Mouse (Mus musculus) frontal cortex, adult 2 months (tissue): ENCODE data around the gene Fcgbp. TPM values are rescaled to one million over a fixed set of nuclear protein-coding genes. Genes with fewer than 3 reads are reported as not detected.
"Not testable (repeated sequence)": the region's sequence is repeated elsewhere in the genome, so short reads cannot be mapped to it uniquely, and the experiment has no call there.

ENCODE experiments used
- DNase-seq, 2 experiments: peaks; one replicate each; pipeline ENCODE4 v3.0.0; 2022; ENCODE audit warnings: low spot score in 1 of 2; ENCODE audit errors: extremely low spot score in 1 of 2
- polyA plus RNA-seq: library from polyadenylated mRNA; depleted of rRNA; stranded (reverse); fragments of >200 nt; gene quantifications from 2 replicates; pipeline ENCODE4 v1.2.3, GENCODE M21; 2012; rRNA removed

Gene Fcgbp
- polyA plus RNA-seq, result 0.25 and 0.32 TPM in 2 replicates

DNA sequence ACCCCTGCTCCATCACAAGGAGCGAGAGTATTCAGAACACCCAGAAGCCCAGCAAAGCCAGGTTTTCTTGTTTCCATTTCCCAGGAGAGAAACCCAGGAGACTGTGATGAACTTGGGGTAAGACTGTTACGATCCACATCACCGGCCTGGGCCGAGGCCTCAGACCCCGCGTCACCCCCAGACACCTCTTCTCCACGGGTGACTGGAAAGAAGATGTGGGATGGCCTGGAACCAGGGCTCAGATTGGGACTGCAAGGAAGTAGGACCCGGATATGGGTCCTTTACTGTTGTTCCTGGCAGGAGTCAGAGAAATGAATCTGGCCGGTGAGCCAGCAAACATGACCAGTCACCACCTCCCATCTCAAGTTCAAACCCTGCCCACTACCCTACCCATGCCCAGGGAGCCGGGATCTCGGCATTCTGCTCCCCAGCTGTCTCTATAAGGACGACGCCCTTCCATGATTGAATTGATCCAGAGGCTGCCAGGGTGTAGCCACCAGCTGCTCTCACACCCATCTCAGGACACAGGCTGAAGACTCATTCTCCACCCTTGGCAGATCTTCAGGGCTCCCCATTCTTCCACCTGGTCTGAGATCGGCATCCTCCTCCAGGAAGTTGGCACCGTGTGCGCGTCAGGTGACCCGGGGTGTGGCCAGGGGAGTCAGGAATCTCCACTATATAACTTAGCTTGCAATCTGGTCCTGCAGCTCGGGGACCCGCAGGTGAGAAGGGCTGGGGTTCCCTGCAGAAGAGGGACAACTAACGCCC, at the start of gene Fcgbp:
Gene Fcgbp, plus strand, starts transcription at position 706 of the 768 bp plus-strand sequence.
- no peak for DNase-seq

DNA sequence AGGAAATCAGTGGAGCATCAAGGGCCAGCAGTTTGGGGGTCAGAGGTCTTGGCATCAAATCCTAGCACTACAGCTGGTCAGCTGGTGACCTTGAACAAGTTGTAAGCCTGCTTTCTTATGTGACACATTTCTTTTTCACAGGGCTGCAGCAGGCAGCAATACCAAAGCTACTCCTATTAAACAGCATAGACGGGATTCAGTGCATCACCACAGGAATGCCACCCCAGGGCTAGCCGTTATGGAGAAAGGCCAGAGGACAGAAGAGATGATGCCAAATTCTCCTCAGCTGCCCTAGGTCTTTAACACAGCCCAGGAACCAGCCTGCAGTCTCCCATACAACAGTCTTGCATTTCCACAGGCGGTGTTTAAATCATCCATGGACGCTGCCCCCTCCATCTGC, 26.5 kb upstream of the Fcgbp start:
- no peak for DNase-seq

DNA sequence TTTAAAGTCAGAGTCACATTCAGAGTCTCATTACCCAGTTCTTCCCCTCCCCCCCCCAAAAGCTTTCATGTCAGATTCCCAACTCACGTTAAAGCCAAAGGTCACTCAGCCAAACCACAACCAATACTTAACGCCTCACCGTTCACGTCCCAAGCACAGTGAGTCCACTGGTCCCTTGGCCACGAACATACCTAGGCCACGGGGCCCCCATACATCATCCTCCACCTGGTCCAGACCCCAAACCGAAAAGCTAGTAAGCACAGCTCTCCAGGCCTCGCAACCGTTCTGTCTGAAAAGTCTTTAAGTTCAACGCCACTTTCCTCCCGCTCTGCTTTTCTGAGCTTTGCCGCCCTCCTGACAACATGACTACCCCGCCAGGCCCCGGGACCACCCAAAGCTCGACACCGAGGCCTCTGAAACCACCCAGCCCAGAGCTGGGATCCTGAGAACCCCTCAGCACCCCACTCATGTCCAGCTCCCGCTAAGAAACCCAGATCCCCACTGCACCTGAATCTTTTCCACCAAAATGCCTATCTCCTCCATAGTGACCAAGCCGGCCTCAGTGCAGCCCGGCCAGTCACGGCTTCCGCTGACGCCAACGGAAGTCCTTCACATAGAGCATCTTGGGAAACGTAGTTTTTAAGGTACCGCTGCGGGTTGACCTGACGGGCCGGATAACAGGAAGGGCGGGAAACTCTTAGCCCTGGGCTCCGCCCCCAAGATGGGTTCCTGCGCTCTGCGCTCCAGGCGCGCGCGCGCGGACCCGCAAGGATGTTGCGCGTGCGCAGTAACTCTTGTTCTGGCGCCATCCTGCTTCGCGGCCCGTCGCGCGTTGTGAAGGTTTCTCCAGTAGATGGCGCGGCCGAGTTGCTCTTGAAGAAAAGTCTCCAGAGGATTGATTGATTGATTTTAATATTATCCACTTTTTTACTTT, 21.3 kb upstream of the Fcgbp start, which contains the start of gene Psmc4:
Gene Psmc4, minus strand, starts transcription at position 626 of the 934 bp plus-strand sequence.
- DNase-seq, result peak; percentile 97 to 99

DNA sequence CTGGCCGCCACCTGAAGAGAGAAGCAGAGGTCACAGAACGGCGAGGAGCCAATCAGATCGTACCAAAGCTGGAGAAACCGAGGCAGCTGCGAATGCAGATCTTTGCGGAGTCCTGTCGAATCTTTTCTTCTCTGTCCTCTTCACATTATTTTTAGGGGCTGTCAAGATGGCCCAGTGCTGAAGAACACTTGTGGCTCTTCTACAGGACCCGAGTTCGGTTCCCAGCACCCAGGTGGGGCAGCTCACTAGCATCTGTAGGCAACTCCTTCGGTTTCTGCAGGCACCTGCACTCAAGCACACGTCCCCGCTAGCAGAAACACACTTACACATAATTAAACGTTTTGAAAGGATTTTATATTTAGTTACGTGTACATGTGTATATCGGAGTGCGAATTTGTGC, 20.5 kb upstream of the Fcgbp start:
- DNase-seq, result no peak

DNA sequence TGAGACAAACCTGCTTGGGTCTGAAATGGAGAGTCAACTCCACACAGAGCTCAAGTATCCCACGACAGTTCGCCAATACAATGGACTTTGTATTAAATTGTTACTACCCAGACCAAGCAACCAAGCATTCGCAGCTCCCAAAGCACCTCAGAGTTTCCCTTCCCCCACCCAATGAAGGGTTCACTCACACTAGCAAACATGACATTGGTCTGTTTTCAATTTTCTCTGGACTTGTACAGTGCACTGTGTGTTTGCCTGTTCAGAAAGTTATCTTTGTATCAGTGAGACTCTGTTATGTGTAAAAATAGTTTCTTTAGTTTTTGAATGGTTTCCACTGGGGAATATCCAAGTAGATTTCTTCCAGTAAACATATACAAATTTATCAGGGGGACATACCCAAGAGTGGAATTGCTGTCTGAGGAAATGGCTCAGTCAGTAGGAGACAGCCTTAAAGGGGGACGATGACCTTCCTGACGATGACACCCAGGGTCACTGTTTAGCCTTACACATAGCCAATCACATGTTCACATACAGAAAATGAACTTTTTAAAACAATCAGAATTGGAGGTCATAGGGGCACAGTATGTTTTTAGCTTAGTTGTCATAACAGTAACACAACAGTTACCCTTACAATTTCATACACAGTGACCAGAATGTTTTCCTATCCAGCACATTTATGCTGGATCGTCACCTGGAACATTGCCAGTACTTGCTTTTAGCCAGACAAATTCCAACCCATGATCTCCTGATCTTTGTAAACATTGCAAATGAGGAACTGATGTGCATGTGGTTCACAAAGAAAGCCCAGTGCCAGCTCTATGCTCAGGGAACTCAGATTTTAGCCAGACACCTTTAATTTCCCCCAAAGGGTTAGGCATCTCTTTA, 17.7 kb upstream of the Fcgbp start:
- no peak for DNase-seq

DNA sequence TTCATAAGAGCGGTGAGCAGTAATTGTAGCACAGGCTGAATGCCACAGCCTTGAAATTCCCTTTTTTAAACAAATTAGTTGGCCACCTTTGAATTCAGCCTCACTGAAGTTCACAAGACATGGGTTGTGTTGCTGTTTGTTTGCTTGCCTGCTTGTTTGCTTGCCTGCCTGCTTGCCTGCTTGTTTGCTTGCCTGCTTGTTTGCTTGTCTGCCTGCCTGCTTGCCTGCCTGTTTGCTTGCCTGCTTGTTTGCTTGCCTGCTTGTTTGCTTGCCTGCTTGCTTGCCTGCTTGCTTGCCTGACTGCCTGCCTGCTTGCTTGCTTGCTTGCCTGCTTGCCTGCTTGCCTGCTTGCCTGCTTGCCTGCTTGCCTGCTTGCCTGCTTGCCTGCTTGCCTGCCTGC, 11.1 kb upstream of the Fcgbp start:
- no peak for DNase-seq

DNA sequence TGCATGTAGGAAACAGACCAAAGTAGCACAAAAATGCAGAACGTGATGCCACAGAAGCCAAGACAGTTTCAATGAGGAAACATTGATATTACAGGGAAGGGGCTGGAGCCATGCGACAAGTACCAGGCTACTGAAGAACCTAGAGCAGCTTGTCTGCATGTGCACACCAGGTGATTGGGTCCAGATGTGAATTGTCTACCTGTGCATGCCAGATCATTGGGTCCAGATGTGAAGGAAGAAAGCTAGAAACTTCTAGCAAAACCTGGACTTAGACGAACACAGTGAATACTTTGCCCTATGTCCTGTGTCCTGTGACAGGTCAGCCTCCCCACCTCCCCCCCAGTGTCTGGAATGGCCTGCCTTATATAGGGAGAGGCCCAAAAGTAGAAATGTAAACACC, 2.4 kb upstream of the Fcgbp start:
- no peak for DNase-seq

DNA sequence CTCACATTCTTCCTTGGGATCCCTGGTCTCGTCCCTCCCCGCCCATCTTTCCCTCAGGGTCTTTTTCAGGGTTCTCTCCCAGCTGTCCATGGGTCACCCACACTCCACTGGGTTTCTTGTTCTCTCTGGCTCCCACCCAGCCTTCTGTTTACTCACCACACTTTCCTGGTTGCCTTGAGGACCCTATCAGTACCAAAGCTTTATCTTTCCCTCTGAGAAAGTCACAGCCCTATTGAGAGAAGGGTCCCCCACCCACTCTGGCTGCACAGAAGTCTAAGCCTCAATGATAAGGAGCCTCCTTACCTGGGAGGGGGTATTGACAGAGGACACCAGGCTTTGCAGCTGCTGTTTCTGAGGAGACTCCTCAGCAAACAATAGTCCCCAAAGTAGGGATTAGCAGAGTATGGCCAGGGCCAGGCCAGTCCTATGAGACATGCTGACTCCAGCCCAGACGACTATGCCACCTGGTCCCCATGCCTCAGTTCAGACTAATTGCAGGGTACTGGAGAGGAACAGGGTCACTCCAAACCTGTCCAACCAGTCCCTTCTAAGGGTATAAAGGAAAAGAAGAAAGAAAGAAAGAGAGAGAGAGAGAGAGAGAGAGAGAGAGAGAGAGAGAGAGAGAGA, 1.4 kb upstream of the Fcgbp start:
- DNase-seq, result no peak

DNA sequence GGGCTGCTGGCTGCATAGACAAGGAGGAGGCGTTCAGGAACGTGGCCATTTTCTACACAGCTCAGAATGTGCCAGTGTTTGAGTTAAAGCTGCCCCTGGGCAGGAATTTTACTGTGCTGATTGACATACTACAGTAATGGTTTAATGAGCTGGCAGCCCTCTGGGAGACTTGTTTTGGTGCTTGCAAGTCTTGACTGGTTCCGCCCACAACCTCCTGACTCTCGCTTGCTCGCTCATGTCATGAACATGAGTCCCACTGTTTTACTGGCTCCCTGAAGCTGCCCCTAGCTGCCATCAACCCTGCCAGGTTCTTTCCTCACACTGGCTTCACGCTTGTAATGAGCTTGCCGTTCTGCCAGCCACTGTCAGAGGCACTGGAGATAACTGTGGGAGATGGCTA, 13.2 kb downstream of the Fcgbp start:
- peak; percentile 14 to 50 for DNase-seq

DNA sequence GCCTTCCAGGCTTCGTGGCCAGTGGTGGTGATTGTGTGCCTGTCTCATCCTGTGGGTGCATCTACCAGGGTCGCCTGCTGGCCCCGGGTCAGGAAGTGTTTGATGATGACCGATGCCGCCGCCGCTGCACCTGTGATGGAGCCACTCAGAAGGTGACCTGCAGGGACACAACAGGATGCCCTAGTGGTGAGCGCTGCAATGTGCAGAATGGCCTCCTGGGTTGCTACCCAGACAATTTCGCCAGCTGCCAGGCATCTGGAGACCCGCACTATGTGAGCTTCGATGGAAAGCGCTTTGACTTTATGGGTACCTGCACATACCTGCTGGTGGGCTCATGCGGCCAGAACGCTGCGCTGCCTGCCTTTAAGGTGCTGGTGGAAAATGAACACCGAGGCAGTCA, 15.2 kb downstream of the Fcgbp start:
- no peak for DNase-seq

DNA sequence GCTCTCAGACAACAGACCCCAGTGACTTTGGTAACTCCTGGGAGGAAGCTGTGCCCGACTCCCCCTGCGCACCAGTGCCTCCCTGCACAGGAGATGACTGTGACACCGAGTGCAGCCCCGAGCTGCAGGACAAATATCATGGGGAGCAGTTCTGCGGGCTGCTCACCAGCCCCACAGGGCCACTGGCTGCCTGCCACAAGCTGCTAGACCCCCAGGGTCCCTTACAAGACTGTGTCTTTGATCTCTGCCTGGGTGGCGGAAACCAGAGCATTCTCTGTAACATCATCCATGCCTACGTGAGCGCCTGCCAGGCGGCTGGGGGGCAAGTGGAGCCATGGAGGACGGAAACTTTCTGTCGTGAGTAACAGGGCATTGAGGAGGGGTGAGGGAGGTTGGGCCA, 22.5 kb downstream of the Fcgbp start:
- no peak for DNase-seq

DNA sequence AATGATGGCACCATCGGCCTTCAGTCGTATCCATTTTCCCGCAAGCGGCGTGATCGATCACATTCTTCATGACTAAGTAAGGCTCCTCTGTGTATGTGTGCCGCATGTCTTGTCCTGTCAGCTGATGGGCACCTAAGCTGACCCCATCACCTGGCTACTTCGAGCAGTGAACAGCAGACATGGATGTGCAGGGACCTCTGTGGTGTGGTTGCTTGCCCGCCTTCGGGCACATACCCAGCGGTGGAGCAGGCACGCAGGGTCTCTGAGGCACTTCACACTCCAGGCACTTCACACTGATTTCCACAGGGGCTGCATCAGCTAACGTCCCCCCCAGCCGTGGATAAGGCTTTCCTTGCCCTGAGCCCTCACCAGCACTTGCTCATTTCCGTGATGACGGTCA, 28.1 kb downstream of the Fcgbp start:
- DNase-seq, result no peak

DNA sequence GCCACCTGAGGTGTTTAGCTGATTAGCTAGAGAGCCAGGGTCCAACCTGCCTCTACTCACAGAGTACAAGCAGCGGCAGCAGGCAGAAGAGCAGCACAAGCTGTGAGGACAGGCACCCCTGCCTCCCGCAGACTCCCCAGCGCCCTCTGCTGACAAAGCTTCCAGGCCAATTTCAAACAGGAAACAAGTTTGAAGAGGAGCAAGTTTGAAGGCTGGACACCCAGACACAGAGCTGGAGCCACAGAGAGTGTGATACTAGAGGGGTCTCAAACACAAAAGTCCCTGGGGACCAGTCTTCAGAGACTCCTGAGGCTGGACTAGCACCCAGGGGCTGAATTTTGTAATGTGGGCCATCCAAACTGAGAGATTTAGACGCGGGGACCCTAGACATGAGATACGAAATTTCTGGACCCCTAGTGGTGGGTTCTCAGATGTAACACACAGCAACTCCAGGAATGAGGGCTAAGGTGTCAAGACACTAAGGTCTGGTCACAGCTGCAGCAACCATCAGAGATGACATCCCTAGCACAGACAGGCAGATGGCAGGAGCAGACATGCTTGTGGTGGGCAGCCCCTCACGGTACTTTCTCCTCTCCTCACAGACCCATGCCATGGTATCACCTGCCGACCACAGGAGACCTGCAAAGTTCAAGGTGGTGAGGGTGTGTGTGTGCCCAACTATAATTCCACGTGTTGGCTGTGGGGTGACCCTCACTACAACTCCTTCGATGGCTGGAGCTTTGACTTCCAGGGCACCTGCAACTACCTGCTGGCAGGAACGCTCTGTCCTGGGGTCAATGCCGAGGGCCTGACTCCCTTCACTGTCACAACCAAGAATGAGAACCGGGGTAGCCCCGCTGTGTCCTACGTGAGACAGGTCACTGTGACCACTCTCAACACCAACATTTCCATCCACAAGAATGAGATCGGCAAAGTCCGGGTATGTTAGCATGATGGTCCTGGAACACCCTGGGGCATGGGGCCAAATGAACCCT, 29.9 kb downstream of the Fcgbp start:
- DNase-seq, result peak in 1 of 2 experiments; percentile 37

DNA sequence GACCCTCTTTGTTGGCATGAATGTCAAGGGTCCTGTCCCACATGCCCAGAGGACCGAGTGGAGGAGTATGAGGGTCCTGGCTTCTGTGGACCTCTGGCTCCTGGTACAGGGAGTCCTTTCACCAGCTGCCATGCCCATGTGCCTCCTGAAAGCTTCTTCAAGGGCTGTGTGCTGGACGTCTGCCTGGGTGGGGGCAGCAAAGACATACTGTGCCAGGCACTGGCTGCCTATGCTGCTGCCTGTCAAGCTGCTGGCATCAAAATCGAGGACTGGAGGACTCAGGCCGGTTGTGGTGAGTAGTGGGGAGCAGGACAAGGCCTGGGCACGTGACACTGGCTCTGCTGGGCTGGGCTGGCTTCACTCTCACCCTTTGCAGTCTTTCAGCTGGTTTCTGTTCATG, 31.9 kb downstream of the Fcgbp start:
- DNase-seq, result not testable (repeated sequence)

DNA sequence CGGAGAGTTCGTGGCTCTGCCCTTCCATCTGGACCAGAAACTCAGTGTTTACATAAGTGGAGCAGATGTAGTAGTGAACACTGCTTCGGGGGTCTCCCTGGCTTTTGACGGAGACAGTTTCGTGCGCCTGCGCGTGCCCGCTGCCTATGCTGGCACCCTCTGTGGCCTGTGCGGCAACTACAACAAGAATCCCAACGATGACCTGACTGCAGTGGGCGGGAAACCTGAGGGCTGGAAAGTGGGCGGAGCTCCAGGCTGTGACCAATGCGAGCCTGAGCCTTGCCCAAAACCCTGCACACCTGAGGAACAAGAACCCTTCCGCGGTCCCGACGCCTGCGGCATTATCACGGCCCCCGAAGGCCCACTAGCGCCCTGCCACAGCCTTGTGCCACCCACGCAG, 33.6 kb downstream of the Fcgbp start:
- no peak for DNase-seq

DNA sequence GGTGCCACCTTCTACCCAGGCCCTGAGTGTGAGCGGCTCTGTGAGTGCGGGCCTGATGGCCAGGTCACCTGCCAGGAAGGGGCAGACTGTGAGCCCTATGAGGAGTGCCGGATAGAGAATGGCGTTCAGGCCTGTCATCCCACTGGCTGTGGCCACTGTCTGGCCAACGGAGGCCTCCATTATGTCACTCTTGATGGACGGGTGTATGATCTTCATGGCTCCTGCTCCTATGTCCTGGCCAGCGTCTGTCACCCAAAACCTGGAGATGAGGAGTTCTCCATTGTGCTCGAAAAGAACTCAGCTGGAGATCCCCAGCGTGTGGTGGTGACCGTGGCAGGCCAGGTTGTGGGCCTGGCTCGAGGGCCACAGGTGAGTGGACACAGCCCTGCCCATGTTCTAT, 35.2 kb downstream of the Fcgbp start:
- DNase-seq, result no peak

DNA sequence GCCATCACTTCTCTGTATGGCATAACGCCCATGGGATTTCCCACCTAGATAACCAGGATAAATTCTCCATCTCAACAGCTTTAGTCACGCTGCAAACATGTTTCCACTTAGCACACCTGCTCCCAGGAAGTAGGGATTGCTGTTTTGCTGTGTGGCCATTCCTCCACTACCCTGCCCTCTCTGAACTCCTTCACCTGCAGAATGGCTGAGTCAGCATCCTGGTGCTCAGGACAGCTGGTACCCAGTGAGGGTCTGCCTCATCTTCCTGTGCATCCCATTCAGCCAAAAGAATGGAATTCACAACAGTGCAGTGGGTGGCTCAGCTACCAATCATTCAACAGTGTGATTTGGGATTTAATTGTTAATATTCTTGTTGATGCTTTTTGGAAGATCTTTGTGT, 43.6 kb downstream of the Fcgbp start:
- DNase-seq, result no peak

DNA sequence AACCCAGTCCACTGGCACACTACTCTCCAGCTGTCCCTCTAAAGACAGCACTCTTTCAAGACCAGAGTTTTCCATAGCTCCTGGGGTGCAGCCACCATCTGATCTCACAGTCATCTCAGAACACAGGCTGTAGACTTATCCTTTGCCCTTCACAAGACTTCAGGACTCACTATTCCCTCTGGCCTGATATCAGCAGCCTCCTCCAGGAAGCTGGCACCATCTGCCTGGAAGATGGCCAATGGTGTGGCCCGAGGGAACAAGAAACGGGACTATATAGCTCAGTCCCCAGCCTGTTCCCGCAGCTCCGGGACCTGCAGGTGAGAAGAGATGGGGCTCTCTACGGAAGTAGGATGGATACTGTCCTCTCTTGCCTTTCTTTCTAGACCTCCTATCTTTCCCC, 58.1 kb downstream of the Fcgbp start, which contains the start of gene 9530053A07Rik:
Gene 9530053A07Rik, plus strand, starts transcription at position 301 of the 400 bp plus-strand sequence.
- no peak for DNase-seq

DNA sequence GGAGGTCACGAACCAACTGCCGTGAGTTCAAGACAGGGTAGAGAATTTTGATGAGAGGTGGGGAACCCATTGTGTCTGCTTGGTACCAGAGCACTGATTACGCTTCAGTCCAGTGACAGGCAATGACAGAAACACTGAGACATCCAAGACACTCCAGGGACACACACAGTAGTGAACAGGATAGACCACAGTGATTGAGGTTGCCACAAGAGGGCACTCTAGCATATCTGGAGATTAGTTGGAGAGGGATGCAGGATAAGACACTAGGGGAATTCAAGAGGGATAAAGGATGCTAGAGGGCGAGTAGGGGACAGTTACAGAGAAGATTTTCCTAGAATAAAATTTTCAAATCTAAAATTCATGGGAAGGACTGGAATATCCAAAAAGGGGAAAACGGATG, 66.6 kb downstream of the Fcgbp start:
- DNase-seq, result peak in 1 of 2 experiments; percentile 59
